Mouse (Mus musculus): ENCODE results near the gene Ttc9c. TPM values are rescaled to one million over a fixed set of nuclear protein-coding genes. Genes with fewer than 3 reads are reported as not detected.

Gene Ttc9c
- polyA plus RNA-seq, 1 experiment, result 34.4 TPM

DNA sequence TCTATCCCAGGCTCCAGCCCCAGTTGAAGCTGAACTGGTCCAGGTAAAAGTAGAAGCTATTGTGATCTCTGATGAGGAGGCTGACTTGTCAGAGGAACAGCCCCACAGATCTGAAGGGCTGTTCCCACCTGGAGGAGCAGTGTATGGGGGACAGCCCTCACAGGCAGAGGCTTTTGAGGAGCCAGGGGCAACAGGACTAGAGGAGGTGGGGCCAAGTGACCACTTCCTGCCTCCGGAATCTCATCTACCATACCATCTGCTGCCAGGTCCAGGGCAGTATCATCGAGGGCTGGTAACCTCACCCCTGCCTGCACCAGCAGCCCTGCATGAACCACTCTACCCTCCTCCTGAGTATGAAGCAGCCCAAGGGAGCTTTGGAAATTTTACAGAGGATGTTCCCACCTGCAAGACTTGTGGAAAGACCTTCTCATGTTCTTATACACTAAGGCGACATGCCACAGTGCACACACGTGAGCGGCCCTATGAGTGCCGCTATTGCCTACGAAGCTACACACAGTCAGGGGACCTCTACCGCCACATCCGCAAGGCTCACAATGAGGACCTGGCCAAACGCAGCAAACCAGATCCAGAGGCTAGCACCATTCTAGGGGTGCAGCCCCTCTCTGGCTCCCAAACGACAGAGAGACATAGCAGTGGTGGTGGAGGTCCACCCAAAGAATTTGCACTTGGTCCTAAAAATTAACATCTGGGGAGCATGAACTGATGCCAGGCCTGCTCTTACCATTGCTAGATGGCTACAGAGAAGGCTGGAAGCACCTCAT, 15.1 kb downstream of the Ttc9c start:
- no peak for TF ChIP-seq CTCF (IDR thresholded peaks at IDR 0.05; ENCODE audit: borderline replicate concordance, insufficient read depth, low read depth, low read length)
- TF ChIP-seq POLR2A (IDR thresholded peaks at IDR 0.05; ENCODE audit: borderline replicate concordance, insufficient read depth, low read length), result no peak
- 87% methylated on average over 11 of the region's 11 CpGs for WGBS
- Histone ChIP-seq H3K27me3 (ENCODE audit: control insufficient read depth, insufficient read depth, low read length) (no peaks in the 10 kb centered on the region), H3K27ac (ENCODE audit: insufficient read depth, low read length) (no peak overlapping the region), H3K4me1 (ENCODE audit: control insufficient read depth, insufficient read depth, low read length) (no peaks in the 10 kb centered on the region; the same call in 1 of the 2 replicates), H3K4me3 (replicated peaks; ENCODE audit: insufficient read depth, low read depth, low read length) (no peak overlapping the region)
- no peak for DNase-seq

DNA sequence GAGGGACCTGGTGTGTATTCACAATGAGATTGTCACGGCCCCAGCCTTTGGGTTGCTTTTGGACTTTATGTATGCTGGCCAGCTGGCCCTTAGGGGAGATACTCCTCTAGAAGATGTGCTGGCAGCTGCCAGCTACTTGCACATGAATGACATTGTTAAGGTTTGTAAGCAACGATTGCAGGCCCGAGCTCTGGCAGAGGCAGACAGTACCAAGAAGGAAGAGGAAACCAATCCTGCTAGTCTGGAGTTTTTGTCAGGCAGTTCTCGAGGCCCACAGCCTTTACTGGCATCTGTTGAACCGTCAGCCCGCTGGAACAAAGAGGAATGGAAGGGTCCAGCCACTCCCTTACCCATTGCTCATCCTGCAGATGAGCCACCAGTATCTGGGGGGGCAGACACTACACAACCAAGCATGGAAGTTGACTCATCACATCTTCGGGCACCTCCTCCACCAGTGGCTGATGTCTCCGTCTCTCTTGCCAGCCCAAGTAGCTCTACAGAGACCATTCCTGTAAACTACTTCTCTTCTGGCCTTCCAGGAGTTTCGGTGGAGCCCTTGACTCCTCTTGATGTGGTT, 15.8 kb downstream of the Ttc9c start:
- H3K27ac ChIP-seq (ENCODE audit: insufficient read depth, low read length), result 0 out of 2 replicates have a peak overlapping the region, but pooled peaks have one; percentile 6

DNA sequence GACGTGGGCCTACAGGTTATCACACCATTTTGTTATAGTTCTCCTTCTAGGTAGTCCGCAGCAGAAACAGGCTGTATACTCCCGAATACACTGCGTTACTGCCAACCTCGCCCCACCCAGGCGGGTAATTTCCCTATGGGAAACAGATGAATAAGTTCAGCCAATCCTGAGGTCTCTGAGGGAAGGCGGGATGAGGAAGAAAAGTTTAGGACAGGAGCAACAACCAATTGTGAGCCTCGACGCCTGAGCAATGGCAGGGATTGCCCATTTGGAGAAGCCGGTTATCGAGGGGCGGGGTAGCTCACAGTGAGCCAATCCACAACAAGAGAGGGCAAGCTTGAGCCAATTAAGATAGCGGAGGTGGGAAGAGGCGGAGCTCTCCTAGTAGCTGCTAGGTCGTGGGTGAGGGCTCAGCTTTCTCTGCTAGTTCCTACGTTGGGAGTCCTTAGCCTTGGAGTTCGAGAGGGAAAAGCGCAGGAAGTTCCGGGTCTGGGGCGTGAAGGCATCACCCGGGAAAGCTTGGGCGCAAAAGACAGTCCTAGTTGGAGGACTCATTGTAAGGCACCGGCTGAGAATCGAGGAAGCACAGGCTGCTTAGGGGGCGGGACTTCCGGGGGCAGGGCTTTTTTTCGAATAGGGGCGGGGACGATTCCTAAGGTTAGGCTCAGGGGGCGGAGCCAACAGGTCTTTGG, 16.9 kb downstream of the Ttc9c start, which contains the start of gene Zbtb3:
Zbtb3 (plus strand) TSS at position 426 of the 692 bp plus-strand sequence.
- TF ChIP-seq CTCF (IDR thresholded peaks at IDR 0.05; ENCODE audit: borderline replicate concordance, insufficient read depth, low read depth, low read length) (no peak), POLR2A (IDR thresholded peaks at IDR 0.05; ENCODE audit: borderline replicate concordance, insufficient read depth, low read length) (peak; percentile 69; the same call in 1 of the 2 replicates)
- Histone ChIP-seq H3K4me1 (ENCODE audit: control insufficient read depth, insufficient read depth, low read length) (no peaks in the 10 kb centered on the region; the same call in 1 of the 2 replicates), H3K27ac (ENCODE audit: insufficient read depth, low read length) (peak within 1 kb of the TSS; percentile 41; the same call in 1 of the 2 replicates), H3K27me3 (ENCODE audit: control insufficient read depth, insufficient read depth, low read length) (no peaks in the 10 kb centered on the region), H3K4me3 (replicated peaks; ENCODE audit: insufficient read depth, low read depth, low read length) (peak within 1 kb of the TSS; percentile 89)
- DNase-seq, result peak; percentile 95 to 99
- under 1% methylated on average over 30 of the region's 30 CpGs for WGBS

More for the DNA sequence above, 15.8 kb downstream of the Ttc9c start:
- 69% methylated on average over 9 of the region's 9 CpGs for WGBS
- TF ChIP-seq POLR2A (IDR thresholded peaks at IDR 0.05; ENCODE audit: borderline replicate concordance, insufficient read depth, low read length) (no peak), CTCF (IDR thresholded peaks at IDR 0.05; ENCODE audit: borderline replicate concordance, insufficient read depth, low read depth, low read length) (no peak)
- no peak for DNase-seq
- Histone ChIP-seq H3K4me3 (replicated peaks; ENCODE audit: insufficient read depth, low read depth, low read length) (no peak overlapping the region), H3K27me3 (ENCODE audit: control insufficient read depth, insufficient read depth, low read length) (no peaks in the 10 kb centered on the region), H3K4me1 (ENCODE audit: control insufficient read depth, insufficient read depth, low read length) (no peaks in the 10 kb centered on the region; the same call in 1 of the 2 replicates)

DNA sequence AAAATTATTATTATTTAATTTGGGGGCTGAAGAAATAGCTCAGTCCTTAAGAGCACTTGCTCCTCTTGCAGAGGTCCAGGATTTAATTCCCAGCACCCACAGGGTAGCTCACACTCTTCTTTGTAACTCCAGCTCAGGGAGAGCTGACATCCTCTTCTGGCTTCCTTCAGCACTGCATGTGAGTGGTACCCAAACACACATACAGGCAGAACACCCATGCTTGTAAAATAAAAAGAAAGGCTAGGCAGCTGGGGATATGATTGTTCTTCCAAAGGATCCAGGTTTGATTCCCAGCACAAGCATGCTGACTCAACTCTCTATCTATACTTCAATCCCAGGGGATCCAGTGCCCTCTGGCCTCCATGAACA, 20.2 kb downstream of the Ttc9c start:
- Histone ChIP-seq H3K4me3 (replicated peaks; ENCODE audit: insufficient read depth, low read depth, low read length) (no peak overlapping the region), H3K27me3 (ENCODE audit: control insufficient read depth, insufficient read depth, low read length) (no peaks in the 10 kb centered on the region)

DNA sequence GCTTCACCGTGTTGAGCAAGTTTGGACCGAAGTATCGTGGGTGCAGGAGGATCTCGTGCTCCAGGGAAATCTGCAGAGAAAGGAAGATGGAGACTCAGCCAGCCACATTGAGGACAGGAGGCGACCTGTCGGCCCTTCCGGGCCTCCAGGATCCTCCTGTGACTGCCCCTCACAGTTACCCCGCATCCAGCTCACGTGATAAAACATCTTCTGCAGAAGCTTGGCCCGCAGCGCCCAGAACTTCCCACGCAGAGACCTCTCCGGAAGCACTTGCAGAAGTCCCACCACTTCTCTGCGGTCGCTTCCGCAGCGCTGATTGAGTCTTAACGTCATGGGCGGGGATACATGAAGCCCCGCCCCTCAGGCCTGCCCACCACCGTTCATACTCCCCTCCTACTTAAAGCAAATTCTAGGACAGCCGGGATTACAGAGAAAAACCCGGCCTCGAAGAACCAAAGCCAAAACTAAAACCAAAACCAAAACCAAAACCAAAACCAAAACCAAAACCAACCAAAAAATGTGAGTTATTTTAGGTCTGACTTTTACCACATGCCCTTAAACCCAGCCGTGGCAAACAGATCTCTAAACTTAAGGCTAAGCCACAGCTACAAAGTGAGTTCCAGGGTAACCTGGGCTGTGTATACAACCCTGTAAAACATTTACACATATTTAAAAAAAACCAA, 20.7 kb downstream of the Ttc9c start, which contains the start of gene Polr2g:
Polr2g (minus strand) TSS at position 314 of the 683 bp plus-strand sequence.
- under 1% methylated on average over 25 of the region's 25 CpGs for WGBS
- H3K4me3 ChIP-seq (replicated peaks; ENCODE audit: insufficient read depth, low read depth, low read length), result peak within 1 kb of the TSS; percentile 97
- no peaks in the 10 kb centered on the region for H3K27me3 ChIP-seq (ENCODE audit: control insufficient read depth, insufficient read depth, low read length)
- TF ChIP-seq POLR2A (IDR thresholded peaks at IDR 0.05; ENCODE audit: borderline replicate concordance, insufficient read depth, low read length) (peak; percentile 76; the same call in 1 of the 2 replicates), CTCF (IDR thresholded peaks at IDR 0.05; ENCODE audit: borderline replicate concordance, insufficient read depth, low read depth, low read length) (no peak)
- peak; percentile 86 to 90 for DNase-seq
- no peaks in the 10 kb centered on the region; the same call in 1 of the 2 replicates for H3K4me1 ChIP-seq (ENCODE audit: control insufficient read depth, insufficient read depth, low read length)
- peak within 1 kb of the TSS; percentile 51; the same call in 1 of the 2 replicates for H3K27ac ChIP-seq (ENCODE audit: insufficient read depth, low read length)

More for the DNA sequence above, 20.2 kb downstream of the Ttc9c start:
- no peak overlapping the region for H3K27ac ChIP-seq (ENCODE audit: insufficient read depth, low read length)
- no peak for DNase-seq
- no peaks in the 10 kb centered on the region; the same call in 1 of the 2 replicates for H3K4me1 ChIP-seq (ENCODE audit: control insufficient read depth, insufficient read depth, low read length)
- no peak for TF ChIP-seq CTCF (IDR thresholded peaks at IDR 0.05; ENCODE audit: borderline replicate concordance, insufficient read depth, low read depth, low read length)
- TF ChIP-seq POLR2A (IDR thresholded peaks at IDR 0.05; ENCODE audit: borderline replicate concordance, insufficient read depth, low read length), result no peak

DNA sequence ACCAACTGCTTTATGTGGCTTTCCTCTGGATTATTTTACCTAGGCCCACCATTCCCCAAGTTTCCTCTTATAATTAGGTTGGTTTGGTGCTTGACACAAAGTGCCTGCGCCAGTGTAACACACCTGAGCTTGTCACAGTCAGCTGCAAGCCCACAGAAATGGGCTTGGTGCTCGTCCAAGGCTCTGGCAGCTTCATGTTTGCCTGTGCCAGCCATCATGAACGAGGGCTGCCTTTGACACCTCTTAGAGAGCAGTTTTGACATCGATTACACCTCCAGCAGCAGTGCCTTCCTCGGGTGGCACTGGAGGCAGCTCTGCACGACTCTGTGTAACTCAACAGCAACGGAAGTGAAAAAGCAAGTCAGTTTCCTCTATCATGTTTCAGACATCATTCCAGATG, 29.0 kb downstream of the Ttc9c start:
- Histone ChIP-seq H3K27ac (ENCODE audit: insufficient read depth, low read length) (no peak overlapping the region), H3K4me3 (replicated peaks; ENCODE audit: insufficient read depth, low read depth, low read length) (no peak overlapping the region), H3K4me1 (ENCODE audit: control insufficient read depth, insufficient read depth, low read length) (peaks cover 3% of the 10 kb centered on the region; the same call in 1 of the 2 replicates), H3K27me3 (ENCODE audit: control insufficient read depth, insufficient read depth, low read length) (no peaks in the 10 kb centered on the region)
- DNase-seq, result no peak
- 48% methylated on average over 7 of the region's 7 CpGs for WGBS
- TF ChIP-seq POLR2A (IDR thresholded peaks at IDR 0.05; ENCODE audit: borderline replicate concordance, insufficient read depth, low read length) (no peak), CTCF (IDR thresholded peaks at IDR 0.05; ENCODE audit: borderline replicate concordance, insufficient read depth, low read depth, low read length) (no peak)

DNA sequence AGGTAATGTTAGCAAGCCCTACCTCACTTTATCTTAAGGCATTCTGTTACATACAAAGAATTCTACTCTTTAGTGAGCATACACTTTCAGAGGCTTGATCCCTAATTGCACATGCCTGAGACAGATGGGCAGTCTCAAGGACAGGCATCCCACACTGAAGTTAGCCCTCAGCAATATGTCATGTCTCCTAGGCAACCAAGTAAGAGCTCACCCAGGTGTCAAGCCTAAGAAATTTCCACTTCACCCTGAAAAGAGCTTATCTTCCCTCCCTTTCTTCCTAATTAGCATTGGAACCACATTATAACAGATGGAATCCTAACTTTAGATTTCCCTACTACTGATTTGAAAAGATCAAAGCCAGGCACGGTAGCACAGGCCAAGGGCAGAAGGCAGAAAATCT, 30.0 kb downstream of the Ttc9c start:
- peak in 1 of 2 experiments; percentile 38 for DNase-seq

More for the DNA sequence above, 30.0 kb downstream of the Ttc9c start:
- Histone ChIP-seq H3K4me3 (replicated peaks; ENCODE audit: insufficient read depth, low read depth, low read length) (no peak overlapping the region), H3K27ac (ENCODE audit: insufficient read depth, low read length) (peak overlapping the region; percentile 12; the same call in 1 of the 2 replicates), H3K27me3 (ENCODE audit: control insufficient read depth, insufficient read depth, low read length) (no peaks in the 10 kb centered on the region), H3K4me1 (ENCODE audit: control insufficient read depth, insufficient read depth, low read length) (peaks cover 3% of the 10 kb centered on the region; the same call in 1 of the 2 replicates)
- 18% methylated on average over 1 of the region's 1 CpGs for WGBS
- no peak for TF ChIP-seq POLR2A (IDR thresholded peaks at IDR 0.05; ENCODE audit: borderline replicate concordance, insufficient read depth, low read length)
- TF ChIP-seq CTCF (IDR thresholded peaks at IDR 0.05; ENCODE audit: borderline replicate concordance, insufficient read depth, low read depth, low read length), result no peak
